Mouse (Mus musculus): ENCODE measurements around the gene Try10.
"Not testable (repeated sequence)": the region's sequence is repeated elsewhere in the genome, so short reads cannot be mapped to it uniquely, and the experiment has no call there.

The Try10 gene

DNA sequence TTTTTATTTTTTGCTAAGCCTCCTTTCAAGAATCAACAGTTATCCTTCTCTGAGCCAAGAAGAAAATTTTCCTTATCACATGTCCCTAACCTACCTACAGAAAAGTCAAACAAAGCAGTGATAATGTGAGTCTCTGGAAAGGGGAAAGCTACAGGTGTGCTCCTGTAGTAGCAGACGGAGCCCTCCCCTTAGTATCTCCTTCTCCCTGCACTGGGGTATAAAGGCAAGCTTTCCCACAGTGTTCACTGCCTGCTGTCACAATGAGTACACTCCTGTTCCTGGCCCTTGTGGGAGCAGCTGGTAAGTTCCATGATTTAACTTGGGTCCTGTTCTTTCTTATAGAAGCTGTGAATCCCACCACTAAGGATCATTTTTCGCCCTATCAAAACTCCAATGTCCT is at the start of gene Try10:
TSS of gene Try10 (plus strand) at position 174 of the 400 bp plus-strand sequence.
- no peak for DNase-seq (ENCODE audit: low read depth)

DNA sequence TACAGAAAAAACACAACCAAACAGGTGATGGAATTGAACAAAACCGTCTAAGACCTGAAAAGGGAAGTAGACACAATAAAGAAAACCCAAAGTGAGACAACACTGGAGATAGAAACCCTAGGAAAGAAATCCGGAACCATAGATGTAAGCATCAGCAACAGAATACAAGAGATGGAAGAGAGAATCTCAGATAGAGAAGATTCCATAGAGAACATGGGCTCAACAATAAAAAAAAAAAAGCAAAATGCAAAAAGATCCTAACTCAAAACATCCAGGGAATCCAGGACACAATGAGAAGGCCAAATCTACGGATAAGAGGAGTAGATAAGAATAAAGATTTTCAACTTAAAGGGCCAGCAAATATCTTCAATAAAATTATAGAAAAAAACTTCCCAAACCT is 37.2 kb upstream of the Try10 start, which contains the start of gene Try5:
TSS of gene Try5 (minus strand) at position 101 of the 400 bp plus-strand sequence.
- not testable (repeated sequence) for DNase-seq (ENCODE audit: low read depth)

DNA sequence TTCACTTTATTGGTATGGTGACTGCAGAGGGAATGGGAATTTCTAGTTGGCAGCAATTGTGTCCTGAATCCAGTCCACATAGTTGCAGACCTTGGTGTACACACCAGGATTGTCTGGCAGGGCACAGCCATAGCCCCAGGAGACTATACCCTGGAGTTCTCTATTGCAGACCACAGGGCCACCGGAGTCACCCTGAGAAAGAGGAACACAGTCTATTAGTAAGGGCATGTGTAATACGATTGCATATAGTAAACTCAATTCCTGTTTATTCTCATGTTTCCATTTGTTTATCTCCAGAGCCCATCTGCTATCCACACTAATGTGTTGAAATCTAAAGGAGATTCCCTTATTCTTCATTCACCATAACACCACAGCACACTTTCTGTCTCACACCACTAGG is 19.9 kb downstream of the Try10 start:
- not testable (repeated sequence) for DNase-seq (ENCODE audit: low read depth)

DNA sequence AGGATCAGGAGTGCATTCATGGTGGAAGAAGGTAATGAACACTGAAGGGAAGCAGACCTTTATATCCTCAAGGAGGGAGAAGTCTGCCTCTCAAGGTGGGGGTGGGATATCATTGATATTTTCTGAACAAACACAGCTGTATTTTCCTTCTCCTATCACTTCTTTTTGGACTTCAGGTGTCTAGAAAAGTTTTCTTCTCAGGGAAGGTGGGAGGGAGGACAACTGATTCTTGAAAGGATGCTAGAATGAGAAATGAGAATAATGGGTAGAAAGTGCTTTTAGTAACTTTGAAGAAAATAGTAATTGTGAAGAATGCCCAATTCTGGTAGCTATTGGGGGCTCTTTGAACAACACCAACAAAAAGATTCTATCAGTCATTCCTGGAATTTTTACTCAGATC is 23.7 kb downstream of the Try10 start, which contains the start of gene Prss3:
TSS of gene Prss3 (minus strand) at position 101 of the 400 bp plus-strand sequence.
- not testable (repeated sequence) for DNase-seq (ENCODE audit: low read depth)

DNA sequence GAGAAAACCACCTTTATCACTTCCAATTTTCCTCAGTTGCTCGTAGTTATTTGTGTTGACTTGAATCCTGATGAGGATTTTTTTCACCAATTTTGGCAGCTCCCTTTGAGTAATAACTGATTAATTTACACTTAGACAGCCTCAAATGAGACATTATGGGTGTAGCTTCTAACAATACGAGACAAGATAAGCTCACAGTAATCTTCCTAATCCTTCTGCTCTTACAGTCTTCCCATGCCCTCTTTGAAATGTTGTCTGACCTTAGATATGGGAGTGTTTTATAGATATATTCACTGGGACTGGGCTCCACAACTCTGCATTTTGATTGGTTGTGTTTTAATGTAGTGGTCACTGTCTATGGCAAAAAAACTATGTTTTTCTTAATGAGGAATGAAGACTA is 32.9 kb downstream of the Try10 start:
- no peak for DNase-seq (ENCODE audit: low read depth)

DNA sequence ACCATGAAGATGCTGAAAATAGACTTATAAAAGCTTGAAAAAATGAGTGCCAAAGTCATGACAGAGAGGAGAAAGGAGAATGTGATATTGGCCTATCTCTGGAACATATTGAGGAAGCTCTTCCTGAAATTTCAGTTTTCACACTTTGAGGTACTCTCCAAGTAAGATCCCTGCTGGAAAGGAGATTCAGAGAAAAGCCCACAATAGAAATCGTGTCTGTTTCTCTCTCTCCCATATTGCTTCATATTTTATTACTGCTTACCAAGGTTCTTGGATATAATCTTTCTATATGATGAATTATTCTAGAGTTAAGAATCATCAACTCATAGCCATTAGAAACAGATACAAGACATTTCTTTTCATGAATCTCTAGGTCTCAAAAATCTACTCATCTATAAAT is 37.7 kb downstream of the Try10 start:
- not testable (repeated sequence) for DNase-seq (ENCODE audit: low read depth)

DNA sequence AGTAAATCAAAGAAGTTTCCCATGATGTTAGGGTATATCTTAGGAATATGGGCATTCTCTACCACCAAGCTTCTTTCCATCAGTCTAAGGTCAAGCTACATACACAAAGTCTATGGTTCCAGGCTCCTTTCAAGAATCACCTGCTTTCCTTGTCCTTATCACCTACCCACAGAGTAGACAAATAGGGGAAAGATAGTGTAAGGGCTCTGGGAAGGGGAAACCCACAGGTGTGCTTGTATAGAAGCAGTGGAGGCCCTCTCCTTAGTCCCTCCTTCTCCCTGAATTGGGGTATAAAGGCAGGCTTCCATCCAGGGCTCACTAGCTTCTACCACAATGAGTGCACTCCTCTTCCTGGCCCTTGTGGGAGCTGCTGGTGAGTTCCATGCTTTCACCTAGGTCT is 38.2 kb downstream of the Try10 start, which contains the start of gene Gm5771:
TSS of gene Gm5771 (plus strand) at position 301 of the 400 bp plus-strand sequence.
- not testable (repeated sequence) for DNase-seq (ENCODE audit: low read depth)
